Mouse (Mus musculus): ENCODE data around the gene Serping1.

The Serping1 gene

DNA sequence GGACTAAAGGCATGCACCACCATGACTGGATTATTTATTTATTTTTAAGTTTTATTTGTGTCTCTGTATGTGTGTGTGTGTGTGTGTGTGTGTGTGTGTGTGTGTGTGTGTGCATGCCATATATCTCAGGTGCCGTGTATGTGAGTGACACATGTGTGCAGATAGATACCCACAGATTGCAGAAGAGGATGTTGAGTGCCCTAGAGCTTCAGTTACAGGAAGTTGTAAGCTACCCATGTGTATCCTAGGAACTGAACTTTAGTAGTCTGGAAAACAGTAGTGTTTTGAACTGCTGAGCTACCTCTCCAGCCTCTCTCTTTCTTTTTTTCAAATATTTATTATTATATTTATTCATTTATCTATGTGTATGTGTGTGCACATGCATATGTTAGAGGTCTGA lies 8.1 kb upstream of the Serping1 start:
- in situ Hi-C loops (cut with MboI, MseI) = loop anchor here (10.0 kb wide), 1 partner anchor 701 kb away; no protein-coding TSS in a partner anchor

DNA sequence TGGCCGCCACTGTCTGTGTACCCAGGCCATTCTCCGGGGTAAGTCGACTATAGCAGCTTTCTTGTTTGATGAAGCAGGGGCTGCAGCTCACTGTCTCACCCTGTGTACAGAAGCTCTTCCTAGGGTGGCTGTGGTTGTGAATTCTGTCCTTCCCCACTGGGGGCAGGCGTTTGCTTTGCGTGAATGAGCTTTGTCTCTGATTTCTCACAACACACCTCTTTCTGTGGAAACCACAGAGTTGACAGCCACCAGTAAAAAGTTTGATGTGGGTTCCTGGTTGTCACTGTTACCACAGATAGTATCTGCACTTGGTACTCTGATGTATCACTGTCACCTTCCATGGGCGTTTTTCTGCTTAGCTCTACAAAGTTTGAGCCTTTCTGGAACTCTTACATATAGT lies 4.0 kb upstream of the Serping1 start:
- in situ Hi-C loops (cut with MboI, MseI) = no loop called here

DNA sequence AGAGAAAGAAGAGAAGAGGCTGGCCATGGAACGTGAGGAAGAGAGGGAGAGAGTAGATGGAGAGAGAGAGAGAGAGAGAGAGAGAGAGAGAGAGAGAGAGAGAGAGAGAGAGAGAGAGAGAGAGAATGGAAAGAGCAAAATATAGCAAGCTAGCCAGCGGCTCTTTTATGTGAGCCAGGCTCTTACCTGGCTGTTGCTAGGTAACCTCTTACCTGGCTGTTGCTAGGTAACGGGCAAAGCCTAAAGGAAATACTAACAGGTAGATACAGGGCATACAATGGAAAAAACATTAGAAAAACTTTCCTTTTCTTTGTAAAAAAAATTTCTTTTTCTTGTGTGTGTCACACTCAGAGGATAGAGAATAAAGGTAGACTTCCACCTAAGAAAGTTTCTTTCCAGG lies 2.5 kb upstream of the Serping1 start:
- in situ Hi-C loops (cut with MboI, MseI) = no loop called here

DNA sequence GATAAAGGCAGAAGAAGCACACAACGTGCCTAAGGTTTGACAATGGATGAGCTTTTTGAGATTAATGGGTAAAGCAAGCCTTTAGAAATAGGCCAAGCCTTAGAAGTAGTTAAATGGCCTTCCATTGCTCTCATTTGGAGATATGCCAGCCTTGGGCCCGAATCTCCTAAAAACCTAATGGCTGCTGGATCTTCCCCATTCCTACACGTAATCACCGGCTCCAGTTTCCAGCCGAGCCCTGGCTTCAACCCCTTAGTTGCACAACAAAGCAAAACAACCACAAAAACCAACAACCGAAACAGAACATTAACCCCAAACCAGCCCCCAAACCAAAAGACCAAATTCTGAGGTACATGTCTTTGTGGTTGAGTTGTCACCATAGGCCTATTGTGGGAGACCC lies 421 bp upstream of the Serping1 start:
- in situ Hi-C loops (cut with MboI, MseI) = no loop called here

DNA sequence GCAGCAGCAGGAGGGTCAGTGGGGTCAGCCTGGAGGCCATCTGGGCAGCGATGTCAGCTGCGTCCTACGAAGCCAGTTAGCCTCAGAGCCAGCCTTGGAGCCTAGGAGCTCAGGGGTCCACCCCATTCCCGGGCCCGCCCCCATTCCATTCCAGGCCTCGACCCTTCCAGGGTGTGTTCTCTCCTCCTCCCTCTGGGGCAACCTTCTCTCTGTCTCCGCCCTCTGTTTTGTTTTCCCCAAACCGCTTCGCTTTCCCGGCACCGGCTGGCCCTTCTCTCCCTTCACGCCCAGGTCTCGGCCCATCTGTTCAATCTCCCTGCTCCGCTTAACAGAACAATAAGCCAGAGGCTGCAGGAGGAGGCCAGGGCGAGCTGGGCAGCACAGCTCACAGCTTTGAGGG lies 493 bp downstream of the Serping1 start:
- in situ Hi-C loops (cut with MboI, MseI) = no loop called here

DNA sequence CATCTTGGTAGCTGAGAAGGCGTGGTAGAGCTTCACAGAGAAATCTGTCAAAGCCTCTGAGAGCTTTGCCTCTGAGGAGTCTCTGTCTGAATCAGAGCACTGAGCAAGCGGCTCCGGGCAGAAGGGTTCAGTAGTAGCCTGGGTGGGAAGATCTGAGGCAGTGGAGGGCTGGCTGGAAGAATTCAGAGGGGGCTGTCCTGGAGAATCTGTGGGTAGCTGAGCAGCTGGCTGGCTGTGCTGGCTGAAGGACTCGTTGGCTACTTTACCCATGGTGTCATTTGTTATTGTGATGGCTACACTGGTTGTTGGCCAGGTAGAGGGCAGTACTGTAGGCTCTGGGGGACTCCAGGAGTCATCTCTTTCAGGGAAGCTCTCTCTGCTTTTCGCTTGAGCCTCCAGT lies 2.0 kb downstream of the Serping1 start:
- in situ Hi-C loops (cut with MboI, MseI) = no loop called here

DNA sequence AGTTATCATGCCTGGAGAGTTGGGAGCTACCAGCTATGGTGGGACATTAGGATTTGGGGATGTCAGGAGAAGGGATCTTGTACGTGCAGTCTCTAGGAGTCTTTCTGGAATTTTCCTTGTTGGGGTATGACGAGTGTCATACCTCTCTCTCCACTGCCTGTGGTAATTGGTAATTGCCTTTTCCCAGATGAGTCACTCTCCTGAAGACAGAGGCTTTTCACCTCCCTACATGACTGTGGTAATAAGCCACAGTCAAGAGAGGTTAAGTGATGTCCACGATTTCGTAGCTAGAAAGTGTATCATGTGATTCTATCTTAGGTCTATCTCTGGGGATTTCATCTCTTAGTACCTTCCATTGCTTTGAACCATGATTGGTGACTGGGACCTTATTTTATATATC lies 2.8 kb downstream of the Serping1 start:
- in situ Hi-C loops (cut with MboI, MseI) = no loop called here

DNA sequence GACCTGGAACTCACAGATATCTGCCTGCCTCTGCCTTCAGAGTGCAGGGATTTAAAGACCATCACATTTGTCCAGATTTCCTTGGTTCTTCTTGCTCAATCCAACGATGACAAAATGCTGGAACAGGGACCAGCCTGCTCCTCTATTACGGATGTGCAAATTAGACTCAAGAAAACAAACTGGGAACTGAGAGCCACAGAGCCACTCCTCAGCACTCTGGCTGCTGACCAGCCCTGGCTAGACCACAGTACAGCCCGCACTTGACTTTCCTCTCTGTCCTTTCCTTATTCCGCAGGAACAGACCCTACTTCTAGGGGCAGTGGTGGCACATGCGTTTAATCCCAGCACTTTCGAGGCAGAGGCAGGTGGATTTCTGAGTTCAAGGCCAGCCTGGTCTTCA lies 4.7 kb downstream of the Serping1 start:
- in situ Hi-C loops (cut with MboI, MseI) = no loop called here

DNA sequence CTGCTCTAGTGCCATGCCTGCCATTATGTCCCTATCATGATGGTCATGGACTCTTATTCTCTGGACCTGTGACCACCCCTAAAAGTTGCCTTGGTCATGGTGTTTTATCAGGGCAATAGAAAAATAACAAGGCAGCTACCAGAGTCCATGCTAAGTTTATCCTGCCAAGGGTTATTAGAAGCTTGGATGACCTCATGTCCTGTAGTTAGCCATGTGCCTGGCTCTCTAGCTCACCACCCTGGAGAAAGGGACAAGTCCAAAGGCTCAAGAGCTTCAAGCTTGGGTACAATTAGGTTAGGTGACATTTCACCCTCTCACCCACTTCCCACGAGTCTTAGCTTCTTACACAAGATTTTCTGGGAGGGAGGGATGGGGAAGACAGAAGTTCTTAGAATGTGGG lies 12.4 kb downstream of the Serping1 start:
- in situ Hi-C loops (cut with MboI, MseI) = no loop called here

DNA sequence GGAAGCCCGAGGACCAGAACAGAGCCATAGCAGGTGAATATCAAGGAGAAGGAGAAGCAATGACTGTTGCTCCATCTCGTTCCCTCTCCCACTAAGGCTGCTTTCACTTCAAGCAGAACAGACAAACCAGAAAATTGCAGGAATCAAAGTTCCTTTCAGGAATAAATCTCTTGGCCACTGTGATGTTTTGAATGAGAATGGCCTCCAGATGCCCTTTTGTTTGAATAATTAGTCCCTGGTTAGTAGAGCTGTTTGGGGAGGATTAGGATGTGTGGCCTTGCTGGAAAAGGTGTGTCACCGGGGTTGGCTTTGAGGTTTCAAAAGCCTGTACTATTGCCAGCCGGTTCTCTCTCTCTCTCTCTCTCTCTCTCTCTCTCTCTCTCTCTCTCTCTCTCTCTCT lies 12.9 kb downstream of the Serping1 start:
- in situ Hi-C loops (cut with MboI, MseI) = no loop called here

DNA sequence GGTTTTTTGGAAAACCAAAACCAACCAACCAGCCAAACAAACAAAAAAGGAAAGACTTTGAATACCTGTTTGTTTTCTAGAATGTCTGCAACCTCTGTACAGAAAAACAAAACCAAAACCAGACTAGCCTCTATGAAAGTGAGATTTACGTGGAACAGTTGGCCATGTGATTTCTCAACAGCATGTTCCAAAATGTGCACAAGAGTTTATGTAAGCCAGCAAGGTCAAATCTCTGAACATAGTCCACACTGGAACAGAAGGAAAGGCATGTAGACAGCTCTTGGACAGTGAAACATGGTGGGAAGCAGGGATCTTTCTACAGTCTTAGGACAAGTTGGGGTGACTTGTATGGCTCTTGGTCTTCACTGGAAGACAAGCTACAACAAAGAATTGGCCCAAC lies 13.4 kb downstream of the Serping1 start:
- in situ Hi-C loops (cut with MboI, MseI) = no loop called here

DNA sequence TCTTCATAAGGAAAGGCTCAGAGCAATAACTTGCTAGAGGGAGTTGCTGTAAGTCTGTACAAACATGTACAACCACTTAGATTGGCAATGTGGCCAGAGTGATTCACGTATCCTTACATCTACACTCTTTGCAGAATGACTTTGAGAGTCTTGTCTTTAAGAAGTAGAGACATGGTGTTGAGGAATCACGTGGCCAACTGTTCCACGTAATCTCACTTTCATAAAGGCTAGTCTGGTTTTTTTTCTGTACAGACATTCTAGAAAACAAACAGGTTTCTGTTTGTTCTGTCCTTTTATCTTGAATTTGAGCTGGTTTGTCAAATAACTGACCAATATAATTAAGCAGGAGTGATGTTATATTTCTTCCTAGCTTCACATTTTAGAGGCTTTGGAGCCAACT lies 13.9 kb downstream of the Serping1 start:
- in situ Hi-C loops (cut with MboI, MseI) = no loop called here

DNA sequence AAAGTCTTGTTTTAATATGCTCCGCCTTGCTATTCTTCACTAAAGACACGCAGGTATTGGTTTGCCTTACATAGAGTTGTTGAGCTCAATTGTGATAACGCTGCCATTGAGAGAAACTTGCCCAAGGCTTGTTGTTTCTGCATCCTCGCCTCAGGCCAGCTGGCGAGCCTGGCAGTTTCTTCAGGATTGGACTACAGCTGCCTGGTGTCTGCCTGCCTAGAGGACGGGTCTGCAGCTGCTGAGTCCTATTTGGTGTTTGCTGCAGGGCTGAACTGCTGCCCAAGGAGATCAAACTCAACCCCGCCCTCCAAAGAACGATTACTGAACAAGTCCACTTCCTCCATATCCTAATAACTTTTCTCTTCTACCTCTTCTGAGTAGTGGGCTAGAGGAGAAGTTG lies 14.5 kb downstream of the Serping1 start:
- in situ Hi-C loops (cut with MboI, MseI) = no loop called here

DNA sequence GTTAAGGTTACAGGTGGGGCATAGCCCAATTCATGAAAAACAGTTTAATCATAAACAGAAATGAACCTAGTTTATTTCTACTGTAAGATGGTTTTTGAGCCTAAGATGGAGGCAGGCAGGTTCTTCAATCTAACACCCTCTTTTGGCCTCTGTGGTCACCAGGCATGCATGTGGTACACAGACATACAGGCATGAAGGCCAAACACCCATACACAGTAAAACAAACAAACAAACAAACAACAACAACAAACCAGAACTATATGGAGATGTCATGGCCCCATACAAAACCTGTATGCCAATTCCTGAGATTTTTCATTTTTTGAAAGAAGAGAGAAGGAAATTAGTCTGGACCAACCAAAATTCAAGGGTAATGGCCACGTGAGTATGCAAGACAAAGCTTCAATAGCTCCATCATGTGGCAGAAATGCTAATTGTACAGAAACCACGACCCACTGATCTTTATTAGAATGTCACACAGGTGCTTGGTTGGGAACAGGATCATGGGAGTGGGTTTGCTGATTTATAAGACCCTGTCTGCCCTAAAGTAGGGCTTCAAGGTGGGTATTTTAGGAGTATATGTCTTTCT lies 16.6 kb downstream of the Serping1 start:
- in situ Hi-C loops (cut with MboI, MseI) = no loop called here

DNA sequence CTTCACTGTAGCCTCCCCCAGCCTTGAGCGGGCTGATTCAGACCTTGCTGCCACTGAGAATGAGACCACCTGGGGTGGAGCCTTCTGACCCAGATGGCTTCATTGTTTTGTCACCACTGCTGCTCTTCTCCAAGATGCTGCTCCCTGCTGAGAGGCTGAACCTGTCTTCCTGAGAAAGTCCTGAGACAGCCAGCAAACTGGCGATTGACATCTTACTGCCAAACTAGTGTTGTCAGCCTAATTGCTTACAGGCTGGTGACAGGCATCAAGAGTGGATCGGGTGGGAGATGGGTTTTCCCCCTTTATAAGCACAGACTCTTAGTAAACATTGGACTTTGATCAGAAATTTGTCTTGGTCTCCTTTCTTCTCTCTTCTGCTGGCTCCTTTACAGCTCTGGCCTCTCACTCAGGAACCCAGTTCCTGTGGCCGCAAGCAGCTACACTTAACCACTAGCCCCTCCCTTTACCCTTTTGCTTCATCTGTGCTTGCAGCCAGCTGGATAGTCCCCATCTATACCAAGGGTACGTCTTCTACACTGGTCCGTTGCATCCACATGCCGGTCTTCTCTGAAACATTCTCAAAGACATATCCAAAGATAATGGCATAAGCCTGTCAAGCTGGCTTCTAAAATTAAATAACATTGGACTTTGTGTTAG lies 18.1 kb downstream of the Serping1 start:
- in situ Hi-C loops (cut with MboI, MseI) = no loop called here

DNA sequence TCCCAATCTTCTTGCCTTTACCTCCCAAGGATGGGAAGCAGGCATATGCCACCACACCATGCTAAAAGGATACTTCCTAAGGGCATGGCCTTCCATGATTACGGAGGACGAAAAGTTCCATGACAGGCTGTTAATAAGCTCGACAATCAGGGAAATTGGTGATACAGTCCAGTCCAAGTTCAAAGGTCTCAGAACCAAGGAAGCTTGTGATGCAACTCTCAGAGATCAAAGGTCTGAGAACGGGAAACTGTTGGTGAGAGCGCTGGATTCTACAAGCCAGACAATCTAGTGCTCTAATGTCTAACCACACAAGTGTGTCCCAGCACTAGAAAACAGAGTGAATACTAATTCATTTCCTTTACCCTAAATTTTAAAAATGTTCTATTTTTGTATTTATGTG lies 19.0 kb downstream of the Serping1 start:
- in situ Hi-C loops (cut with MboI, MseI) = no loop called here

DNA sequence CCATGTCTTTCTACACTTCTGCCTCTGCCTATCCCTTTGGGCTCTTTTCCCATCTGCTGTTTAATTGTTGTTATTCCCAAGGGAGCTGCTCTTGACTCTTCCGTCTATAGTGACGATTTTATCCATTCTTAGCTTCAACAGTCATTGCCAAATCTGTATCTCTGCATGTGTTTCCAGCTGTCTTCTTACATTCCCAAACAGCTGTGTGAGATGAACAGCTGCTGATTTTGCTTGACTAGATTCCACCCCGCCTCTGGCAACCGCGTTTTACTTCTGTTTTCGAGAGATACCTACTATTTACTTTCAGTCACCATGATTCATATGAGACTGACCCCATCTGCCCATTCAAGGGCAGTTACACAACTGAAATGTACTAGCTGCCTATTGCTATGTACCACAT lies 25.1 kb downstream of the Serping1 start:
- in situ Hi-C loops (cut with MboI, MseI) = no loop called here

DNA sequence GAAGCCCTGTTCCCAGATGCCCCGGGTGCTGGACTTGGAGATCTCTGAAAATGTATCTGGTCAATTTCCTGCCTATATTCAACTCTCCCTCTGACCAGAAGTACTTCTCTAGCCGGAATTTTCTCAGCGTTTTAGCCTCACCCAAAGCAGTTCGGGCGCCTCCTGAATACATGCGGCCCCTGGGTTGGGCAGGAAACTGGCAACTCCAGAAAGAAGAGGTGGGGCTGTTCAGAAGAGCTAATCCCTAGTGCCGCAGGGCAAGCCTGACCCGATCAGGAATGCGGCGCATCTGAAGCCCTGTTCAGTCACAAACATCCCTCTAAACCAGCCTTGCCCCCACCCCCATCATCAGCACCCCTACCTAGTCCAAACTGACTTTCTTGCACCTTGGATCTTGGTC lies 31.1 kb downstream of the Serping1 start:
- in situ Hi-C loops (cut with MboI, MseI) = no loop called here

DNA sequence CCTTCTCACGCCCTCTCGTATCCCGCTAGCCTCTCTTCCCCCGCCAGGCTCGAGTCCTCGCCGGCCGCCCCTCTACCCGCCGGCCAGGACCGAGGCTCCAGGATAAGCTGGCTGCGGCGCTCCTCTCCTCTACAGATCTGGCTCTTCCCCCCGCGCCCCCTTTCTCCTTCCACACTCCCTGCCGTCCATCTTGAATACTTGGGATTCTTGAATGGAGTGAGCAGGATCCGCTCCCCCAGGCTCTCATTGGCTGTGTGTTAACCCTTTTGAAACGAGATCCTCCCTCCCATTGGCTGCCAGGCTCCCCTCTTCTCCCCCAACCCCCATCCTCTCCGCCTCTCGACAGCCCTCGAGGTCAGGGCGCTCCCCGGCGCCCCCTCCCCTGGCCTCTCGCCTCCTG lies 31.7 kb downstream of the Serping1 start, which contains the start of gene Gm19426:
TSS of gene Gm19426 (minus strand) at position 95 of the 400 bp plus-strand sequence.
- in situ Hi-C loops (cut with MboI, MseI) = no loop called here

DNA sequence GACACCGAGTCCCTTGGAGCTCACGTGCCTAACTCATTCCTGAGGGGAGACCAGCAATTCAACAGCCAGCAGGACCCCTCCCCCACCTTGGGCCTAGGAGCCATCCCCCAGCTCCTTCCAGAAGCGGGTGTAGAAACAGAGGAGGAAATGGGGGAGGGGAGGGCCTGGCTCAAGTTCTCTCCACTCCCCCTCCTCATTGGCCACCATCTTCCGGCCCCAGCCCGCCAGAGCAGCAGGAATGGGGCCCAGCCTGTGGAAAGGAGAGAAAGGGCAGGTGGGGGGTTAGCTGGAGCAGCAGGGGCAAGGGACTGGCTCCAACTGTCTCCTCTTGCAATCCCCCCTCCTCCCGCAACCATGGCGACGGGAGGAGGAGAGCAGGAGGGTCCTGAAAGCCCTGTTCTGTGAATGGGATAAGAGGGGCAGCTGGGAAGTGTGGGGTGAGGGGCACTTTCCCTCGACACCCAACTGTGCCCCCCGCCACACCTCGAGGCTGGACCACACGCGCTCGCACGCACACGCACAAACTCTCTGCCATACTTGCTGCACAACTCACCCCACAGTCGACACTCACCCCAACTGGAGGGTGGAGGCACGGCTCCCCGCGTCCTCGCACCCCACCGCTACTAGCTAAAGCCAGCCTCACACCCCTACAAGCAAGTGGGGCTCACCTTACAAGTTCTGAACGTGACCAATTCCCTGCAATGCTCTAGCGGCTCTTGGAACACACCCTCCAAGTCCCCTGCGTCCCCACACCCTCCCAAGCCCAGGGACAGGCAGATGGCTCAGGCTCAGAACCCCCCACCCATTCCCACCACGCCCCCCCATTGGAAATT lies 32.6 kb downstream of the Serping1 start:
- in situ Hi-C loops (cut with MboI, MseI) = no loop called here

DNA sequence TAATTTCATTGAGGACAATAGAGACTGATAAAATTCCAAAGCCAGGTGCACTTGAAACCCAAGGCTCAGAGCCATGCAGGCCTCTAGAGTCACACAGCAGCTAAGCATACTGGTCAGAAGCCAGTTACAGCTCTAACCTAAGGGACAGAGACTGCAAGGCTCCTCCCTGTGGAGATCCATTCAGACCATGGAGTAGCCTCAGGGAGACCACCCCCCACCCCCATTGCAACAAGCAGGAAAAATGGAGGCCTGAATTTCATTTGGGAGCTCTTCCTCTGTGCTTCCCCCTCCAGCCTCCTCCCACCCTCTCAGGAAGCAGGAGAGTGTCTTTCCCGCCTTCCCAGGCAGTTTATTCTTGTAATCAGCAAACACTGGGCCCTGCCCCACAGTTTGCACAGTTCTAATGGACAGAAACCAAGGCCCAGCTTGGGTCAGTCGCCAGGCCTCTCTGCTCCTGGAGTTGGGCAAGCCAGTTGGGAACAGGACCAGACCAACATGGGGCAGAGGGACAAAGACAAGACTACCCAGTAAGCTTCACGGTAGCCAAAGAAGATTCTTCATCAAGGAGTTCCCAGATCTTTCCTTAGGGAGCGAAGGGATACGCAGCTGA lies 33.3 kb downstream of the Serping1 start:
- in situ Hi-C loops (cut with MboI, MseI) = no loop called here

DNA sequence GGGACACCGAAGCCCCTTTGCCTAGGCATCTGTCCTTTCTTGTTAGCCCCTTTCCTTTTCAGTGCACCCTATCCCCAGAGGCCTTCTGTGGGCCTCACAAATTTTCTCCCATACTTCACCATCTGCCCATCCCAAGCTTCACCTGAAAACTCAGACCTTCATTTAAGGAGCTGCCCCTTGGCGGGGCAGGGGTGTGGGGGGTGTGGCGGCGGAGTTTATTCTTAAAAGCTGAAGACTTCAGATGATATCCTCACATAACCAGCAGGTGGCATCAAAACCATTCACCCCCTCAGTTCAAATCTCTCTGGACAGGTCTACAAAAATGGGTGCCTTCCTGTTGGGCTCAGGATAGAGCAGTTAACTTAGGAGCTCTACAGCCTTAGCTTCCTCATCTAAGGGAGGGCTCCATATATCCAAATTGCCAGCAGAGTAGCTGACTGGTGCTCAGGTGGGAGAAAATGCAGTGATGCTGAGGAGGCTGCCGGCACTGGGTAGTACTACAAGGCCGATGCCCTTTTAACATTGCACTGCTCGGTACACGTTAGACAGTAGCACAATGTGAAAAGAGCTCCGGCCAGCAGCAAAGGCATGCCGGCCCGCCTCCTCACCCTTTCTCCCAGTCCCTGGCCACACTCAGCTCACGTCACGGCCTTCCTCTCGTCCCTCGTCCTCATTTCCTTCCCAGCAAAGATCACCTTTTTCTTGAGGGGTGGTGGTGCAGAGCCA lies 34.5 kb downstream of the Serping1 start:
- in situ Hi-C loops (cut with MboI, MseI) = no loop called here

All from regulatory T cell (primary cell).